ENCODE assay signal across 9 mouse cellular contexts in the genomic region with DNA sequence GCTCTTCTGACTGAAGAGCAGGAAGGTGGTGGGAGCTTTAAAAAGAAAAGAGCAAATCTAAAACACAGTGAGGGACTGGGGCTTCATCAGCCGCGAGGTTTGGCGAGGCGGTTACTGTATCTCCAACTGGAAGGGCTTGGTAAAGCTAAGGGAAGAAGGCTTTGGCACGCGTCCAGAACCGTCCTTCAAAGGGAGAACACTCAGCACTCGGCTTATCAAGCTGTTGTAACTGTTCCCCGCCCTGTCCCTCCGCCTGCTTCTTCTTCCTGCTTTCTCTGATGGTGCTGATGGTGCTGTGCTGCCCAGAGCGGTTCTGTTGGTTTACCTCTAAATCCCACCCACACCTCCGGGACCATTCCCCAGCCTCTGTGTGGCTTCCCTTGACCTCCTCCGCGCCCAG.
DNase-seq lines count a peak whose midpoint lies in the region; ATAC-seq and TF ChIP-seq lines count a peak whose summit lies in the region.
"Had no signal": no experiment of that assay in that cellular context is flagged by ENCODE, and none has a peak within 500 bp of the region (broad histone marks: within the 10 kb centered on the region; RNA-seq: fewer than 3 reads in every experiment).

No protein-coding gene starts in this region.

- no peak overlapping the region for H3K4me2 ChIP-seq in midbrain, embryonic 14.5 days (ENCODE audit: low read length)
- no peak overlapping the region for H3K4me2 ChIP-seq in midbrain, embryonic 16.5 days (ENCODE audit: low read length)
- no peak overlapping the region for H3K4me2 ChIP-seq in hindbrain, embryonic 11.5 days (replicated peaks; ENCODE audit: low read depth, low read length)

- 83% methylated on average over 14 of the region's 14 CpGs for WGBS in midbrain, embryonic 14.5 days
- 78% methylated on average over 14 of the region's 14 CpGs for WGBS in midbrain, embryonic 16.5 days
- 27% methylated on average over 14 of the region's 14 CpGs for WGBS in heart, embryonic 10.5 days
- WGBS in hindbrain, embryonic 11.5 days: 97% methylated on average over 14 of the region's 14 CpGs

- peaks cover 47% of the 10 kb centered on the region for H3K36me3 ChIP-seq in midbrain, embryonic 14.5 days (ENCODE audit: control insufficient read depth, insufficient read depth, low read length)
- peaks cover 6% of the 10 kb centered on the region for H3K36me3 ChIP-seq in midbrain, embryonic 16.5 days (ENCODE audit: control insufficient read depth, insufficient read depth, low read length)
- H3K36me3 ChIP-seq in heart, embryonic 10.5 days: peaks cover 37% of the 10 kb centered on the region
- no peaks in the 10 kb centered on the region for H3K36me3 ChIP-seq in hindbrain, embryonic 11.5 days (ENCODE audit: control insufficient read depth, insufficient read depth, low read length)

- no peak overlapping the region for H3K9ac ChIP-seq in midbrain, embryonic 14.5 days (replicated peaks; ENCODE audit: low read length)
- H3K9ac ChIP-seq in midbrain, embryonic 16.5 days (ENCODE audit: low read depth, low read length): no peak overlapping the region
- H3K9ac ChIP-seq in hindbrain, embryonic 11.5 days (ENCODE audit: low read depth, low read length): no peak overlapping the region

- no peaks in the 10 kb centered on the region for H3K9me3 ChIP-seq in midbrain, embryonic 14.5 days (ENCODE audit: control insufficient read depth, low read length)
- H3K9me3 ChIP-seq in midbrain, embryonic 16.5 days (replicated peaks; ENCODE audit: control insufficient read depth, low read length, poor library complexity, severe bottlenecking): no peaks in the 10 kb centered on the region
- no peaks in the 10 kb centered on the region for H3K9me3 ChIP-seq in heart, embryonic 10.5 days
- H3K9me3 ChIP-seq in hindbrain, embryonic 11.5 days (ENCODE audit: control insufficient read depth, low read length): no peaks in the 10 kb centered on the region

- no peaks in the 10 kb centered on the region for H3K27me3 ChIP-seq in midbrain, embryonic 14.5 days (ENCODE audit: control insufficient read depth, insufficient read depth, low read length)
- no peaks in the 10 kb centered on the region for H3K27me3 ChIP-seq in midbrain, embryonic 16.5 days (ENCODE audit: control insufficient read depth, insufficient read depth, low read depth, low read length)
- H3K27me3 ChIP-seq in heart, embryonic 10.5 days (ENCODE audit: insufficient read depth, poor library complexity, severe bottlenecking): no peaks in the 10 kb centered on the region
- H3K27me3 ChIP-seq in hindbrain, embryonic 11.5 days (ENCODE audit: control insufficient read depth, insufficient read depth, low read length): no peaks in the 10 kb centered on the region

- no peak overlapping the region for H3K4me3 ChIP-seq in midbrain, embryonic 14.5 days (replicated peaks; ENCODE audit: low read depth, low read length)
- H3K4me3 ChIP-seq in midbrain, embryonic 16.5 days (ENCODE audit: low read depth, low read length): no peak overlapping the region
- H3K4me3 ChIP-seq in heart, embryonic 10.5 days: peak overlapping the region; percentile 9
- H3K4me3 ChIP-seq in layer of hippocampus, adult 2 months: no peak overlapping the region
- H3K4me3 ChIP-seq in hindbrain, embryonic 11.5 days (ENCODE audit: low read depth, low read length): no peak overlapping the region

- no peak overlapping the region for H3K27ac ChIP-seq in midbrain, embryonic 14.5 days (replicated peaks; ENCODE audit: low read depth, low read length)
- H3K27ac ChIP-seq in midbrain, embryonic 16.5 days (ENCODE audit: low read length): no peak overlapping the region
- H3K27ac ChIP-seq in heart, embryonic 10.5 days: peak overlapping the region; percentile 11; the same call in 1 of the 2 replicates
- H3K27ac ChIP-seq in layer of hippocampus, adult 2 months: peak overlapping the region; percentile 36; the same call in 1 of the 2 replicates
- H3K27ac ChIP-seq in hindbrain, embryonic 11.5 days (ENCODE audit: low read depth, low read length): no peak overlapping the region
- H3K27ac ChIP-seq: macrophage had no signal

- H3K4me1 ChIP-seq in midbrain, embryonic 14.5 days (ENCODE audit: control insufficient read depth, insufficient read depth, low read length): no peaks in the 10 kb centered on the region
- H3K4me1 ChIP-seq in midbrain, embryonic 16.5 days (ENCODE audit: control insufficient read depth, insufficient read depth, low read length): no peaks in the 10 kb centered on the region
- H3K4me1 ChIP-seq in heart, embryonic 10.5 days: peaks cover 15% of the 10 kb centered on the region
- H3K4me1 ChIP-seq in hindbrain, embryonic 11.5 days (replicated peaks; ENCODE audit: control insufficient read depth, insufficient read depth, low read length): no peaks in the 10 kb centered on the region

- no peak for ATAC-seq in midbrain, embryonic 14.5 days (ENCODE audit: low FRiP score, low TSS enrichment)
- no peak; the same call in 1 of the 2 replicates for ATAC-seq in midbrain, embryonic 16.5 days
- no peak for ATAC-seq in hindbrain, embryonic 11.5 days (ENCODE audit: low FRiP score)

- no peak for TF ChIP-seq CTCF in layer of hippocampus, adult 2 months (conservative IDR thresholded peaks at IDR 0.05)

- peak; percentile 61 for DNase-seq in midbrain, embryonic 14.5 days
- DNase-seq in adrenal gland, postnatal 10 days: peak; percentile 84
- DNase-seq in heart, embryonic 10.5 days (ENCODE audit: low spot score): peak; percentile 91
- DNase-seq in layer of hippocampus, adult 2 months (ENCODE audit: low spot score in 2 of 2): peak; percentile 58 to 62
- peak; percentile 75 for DNase-seq in lung, postnatal 25 days (ENCODE audit: low spot score)
- peak; percentile 48 to 70 for DNase-seq in urinary bladder, postnatal 4 days (ENCODE audit: low spot score in 2 of 2)
- no peak for DNase-seq in hindbrain, embryonic 11.5 days (ENCODE audit: low spot score)

Comparison
In these comparisons a context has a peak if more than half of its experiments do, and no peak if none do; other contexts are left out.
1. H3K27ac ChIP-seq: peak in heart, embryonic 10.5 days (single experiment) and layer of hippocampus, adult 2 months (single experiment); none in midbrain, embryonic 14.5 days (single experiment), midbrain, embryonic 16.5 days (single experiment) and hindbrain, embryonic 11.5 days (single experiment).